Mouse (Mus musculus) kidney, postnatal 36 days (tissue): ENCODE measurements around the gene Peg3.
A peak's percentile ranks its signal among the peaks of the same experiment; 100 is the strongest.
"Not testable (repeated sequence)": the region's sequence is repeated elsewhere in the genome, so short reads cannot be mapped to it uniquely, and the experiment has no call there.

ENCODE experiments used
- DNase-seq, 2 experiments: peaks; one replicate each; pipeline ENCODE4 v3.0.0; 2021 to 2022; ENCODE audit warnings: mixed read lengths in 2 of 2

The Peg3 gene

GRCm38 (mm10) chr7:6730241-6730640 lies at the start of gene Peg3, which contains the start of gene Usp29:
TSS of gene Peg3 (minus strand) at chr7:6730431.
TSS of gene Usp29 (plus strand) at chr7:6730578.
- peak; percentile 69 to 73 for DNase-seq

DNA sequence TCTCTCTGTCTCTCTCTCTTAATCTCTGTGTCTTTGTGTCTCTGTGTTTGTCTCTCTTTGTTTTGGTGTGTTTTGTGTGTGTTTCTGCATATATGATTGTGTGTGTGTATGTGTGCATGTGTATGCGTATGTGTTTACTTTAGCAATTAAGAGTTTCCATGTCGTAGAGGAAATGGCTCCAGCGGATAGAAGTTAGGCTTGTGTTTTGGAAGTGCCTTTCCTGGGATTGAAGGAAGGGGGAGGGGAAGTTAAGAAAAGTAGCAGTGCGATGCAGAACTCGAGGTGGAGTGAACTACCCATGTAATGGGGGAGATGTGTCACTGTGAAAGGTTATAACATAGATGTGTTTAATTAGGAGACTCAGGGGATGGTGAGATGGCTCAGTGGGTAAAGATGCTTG lies 48.9 kb upstream of the Peg3 start:
- DNase-seq = no peak

GRCm38 (mm10) chr7:6777689-6778088 lies 47.5 kb upstream of the Peg3 start:
- DNase-seq = no peak

- peak; percentile 12 to 14 for DNase-seq
These were observed 46.9 kb upstream of the Peg3 start for GRCm38 (mm10) chr7:6777107-6777506.

DNA sequence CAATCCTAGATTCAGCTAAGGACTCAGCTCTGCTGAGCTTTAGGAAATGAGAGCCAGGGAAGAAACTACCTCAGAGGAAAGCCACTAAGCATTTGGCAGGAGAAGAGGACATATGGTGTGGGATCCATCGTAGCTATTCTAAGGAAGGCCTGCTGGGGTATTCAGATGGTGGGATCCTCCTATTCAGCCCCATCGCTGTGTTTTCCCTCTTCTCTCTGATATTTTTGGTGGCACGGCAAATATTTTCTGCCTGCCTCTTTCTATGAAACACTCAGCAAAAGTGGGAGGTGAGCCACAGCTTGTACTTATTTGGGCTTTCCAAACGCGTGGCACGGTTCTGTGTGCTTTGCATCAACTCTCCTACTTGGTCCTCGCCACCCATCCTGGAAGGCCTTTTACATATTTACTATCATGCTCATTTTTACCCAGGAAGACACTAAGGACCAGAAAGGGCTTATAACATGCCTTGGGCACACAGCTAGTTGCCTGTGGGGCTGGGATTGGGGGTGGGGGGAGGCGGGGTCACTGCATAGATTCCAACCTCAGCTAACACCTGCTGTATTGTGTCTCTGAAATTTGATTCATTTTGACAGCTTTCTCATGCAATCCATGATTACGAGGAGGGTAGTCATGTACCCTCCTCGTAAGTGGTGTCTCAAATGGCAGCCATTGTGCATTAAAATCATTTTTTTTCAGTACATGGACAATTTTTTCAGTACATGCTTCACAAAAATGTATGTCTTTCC lies 46.3 kb upstream of the Peg3 start:
- no peak for DNase-seq

DNA sequence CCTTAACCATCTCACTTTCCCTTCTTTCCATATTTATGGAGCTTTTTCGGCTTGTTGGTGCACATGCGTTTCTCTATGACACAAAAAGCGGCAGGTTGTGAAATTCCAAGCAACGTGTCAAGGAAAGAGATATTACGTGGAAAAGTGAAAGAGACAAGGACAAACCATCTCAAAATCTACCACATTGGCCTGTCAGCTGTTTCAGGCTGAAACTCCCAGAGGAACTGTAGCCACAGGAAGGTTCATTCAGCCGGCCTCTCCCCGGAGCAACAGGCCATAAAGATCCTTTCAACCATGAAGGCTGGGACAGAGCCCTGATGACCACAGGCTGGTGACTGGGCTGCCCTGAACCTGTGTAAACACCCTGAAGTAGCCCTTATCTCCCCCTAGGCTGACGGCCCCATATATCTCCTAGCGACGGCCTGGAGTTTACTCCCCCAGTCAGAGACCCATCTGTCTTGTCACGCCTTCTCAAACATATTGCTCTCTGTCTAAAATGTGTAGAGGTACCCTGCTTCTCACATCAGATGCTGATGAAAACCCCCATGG lies 43.7 kb upstream of the Peg3 start:
- DNase-seq = not testable (repeated sequence)

GRCm38 (mm10) chr7:6770286-6770685 lies 40.1 kb upstream of the Peg3 start:
- DNase-seq = peak; percentile 37 to 55

DNA sequence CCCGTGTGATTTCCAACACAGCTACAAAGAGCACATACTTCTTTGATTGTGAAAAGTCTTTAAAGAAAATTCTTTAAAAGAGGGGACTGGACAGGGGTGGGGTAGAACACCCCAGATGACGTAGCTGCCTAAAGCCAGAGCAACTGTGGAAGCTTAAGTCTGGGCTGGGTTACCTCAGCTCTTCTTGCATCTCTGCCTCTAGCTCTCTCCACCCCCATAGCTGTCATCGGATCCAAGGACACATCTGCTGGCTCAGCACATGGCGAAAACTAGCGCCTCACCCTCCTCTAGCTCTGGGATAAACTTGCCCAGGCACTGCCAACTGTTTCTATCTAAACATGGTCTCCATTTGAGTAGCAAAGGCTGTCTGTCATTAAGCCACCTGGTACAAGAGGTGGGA lies 35.0 kb upstream of the Peg3 start:
- DNase-seq = no peak

DNA sequence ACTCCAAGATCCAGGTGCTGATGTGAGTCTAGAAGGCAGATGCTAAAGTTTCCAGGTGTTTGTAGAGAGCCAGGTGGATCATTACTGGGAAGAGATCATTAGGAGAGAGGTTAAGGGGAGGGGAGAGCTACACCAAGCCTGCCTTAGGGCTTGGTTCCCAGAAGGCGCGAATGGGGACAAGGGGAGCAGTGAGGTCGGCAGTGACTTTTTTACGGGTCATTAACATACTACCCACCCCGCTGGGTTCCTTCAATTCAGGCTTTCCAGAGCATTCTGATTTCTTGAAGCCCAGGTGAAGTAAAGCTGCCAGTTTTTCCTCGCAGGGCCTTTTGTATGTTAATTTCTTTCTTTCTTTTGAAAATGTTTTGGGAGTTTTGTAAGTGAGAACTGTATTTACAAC lies 29.9 kb upstream of the Peg3 start:
- no peak for DNase-seq

- DNase-seq = no peak
These were observed 29.5 kb upstream of the Peg3 start for GRCm38 (mm10) chr7:6759698-6760097.

DNA sequence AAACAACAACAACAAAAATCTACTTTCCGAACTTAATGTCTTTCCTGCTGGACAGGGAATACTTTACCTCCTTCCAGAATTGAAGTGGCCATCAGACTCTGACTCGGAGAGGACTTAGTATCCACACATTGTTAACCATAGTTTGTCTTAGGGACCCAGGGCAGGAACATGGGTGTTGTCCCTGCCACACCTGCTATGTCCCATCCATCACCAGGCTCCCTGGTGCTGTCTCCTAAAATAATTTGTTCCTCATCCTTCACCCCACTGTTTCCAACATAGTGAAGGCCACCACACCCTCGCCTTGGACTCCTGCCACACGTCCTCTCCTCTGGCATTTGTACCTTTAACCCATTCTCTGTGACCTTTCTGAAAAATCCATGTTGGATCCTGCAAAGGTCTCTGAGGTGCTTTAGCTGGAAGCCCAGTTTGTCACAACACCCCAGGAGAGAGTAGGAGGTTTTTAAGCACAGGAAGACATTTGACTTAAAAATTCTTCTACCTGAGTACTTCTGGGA lies 26.6 kb upstream of the Peg3 start:
- no peak for DNase-seq

GRCm38 (mm10) chr7:6753440-6753839 lies 23.2 kb upstream of the Peg3 start:
- no peak for DNase-seq

- DNase-seq = peak; percentile 12 to 42
These were observed 19.0 kb upstream of the Peg3 start for GRCm38 (mm10) chr7:6749196-6749595.

- no peak for DNase-seq
These were observed 14.2 kb upstream of the Peg3 start for GRCm38 (mm10) chr7:6744281-6744904.

GRCm38 (mm10) chr7:6736060-6736459 lies 5.8 kb upstream of the Peg3 start:
- DNase-seq = no peak

DNA sequence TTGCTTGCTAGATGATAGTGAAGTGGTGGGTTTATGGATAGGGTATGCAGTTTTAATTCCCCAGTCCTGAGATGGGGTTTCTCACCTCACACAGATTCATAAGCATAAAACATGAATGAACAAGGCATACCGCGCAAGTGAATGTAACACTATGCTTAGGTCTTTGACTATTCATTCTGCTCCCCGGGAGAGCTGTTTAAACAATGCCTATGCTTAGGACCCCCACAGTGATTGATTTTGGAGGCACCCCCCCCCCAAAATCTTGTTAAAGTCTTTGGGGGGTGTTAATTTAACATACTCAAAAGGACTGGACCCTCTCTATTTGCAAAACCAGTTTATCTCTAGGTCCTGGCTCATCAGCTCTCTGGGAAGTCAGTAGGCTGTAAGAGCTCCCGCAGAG lies 1.7 kb upstream of the Peg3 start:
- DNase-seq = no peak

GRCm38 (mm10) chr7:6731373-6731772 lies 1.1 kb upstream of the Peg3 start:
- DNase-seq = no peak

GRCm38 (mm10) chr7:6730801-6731200 lies 570 bp upstream of the Peg3 start:
- no peak for DNase-seq

- peak; percentile 98 for DNase-seq
These were observed 992 bp downstream of the Peg3 start for GRCm38 (mm10) chr7:6729061-6729817.

DNA sequence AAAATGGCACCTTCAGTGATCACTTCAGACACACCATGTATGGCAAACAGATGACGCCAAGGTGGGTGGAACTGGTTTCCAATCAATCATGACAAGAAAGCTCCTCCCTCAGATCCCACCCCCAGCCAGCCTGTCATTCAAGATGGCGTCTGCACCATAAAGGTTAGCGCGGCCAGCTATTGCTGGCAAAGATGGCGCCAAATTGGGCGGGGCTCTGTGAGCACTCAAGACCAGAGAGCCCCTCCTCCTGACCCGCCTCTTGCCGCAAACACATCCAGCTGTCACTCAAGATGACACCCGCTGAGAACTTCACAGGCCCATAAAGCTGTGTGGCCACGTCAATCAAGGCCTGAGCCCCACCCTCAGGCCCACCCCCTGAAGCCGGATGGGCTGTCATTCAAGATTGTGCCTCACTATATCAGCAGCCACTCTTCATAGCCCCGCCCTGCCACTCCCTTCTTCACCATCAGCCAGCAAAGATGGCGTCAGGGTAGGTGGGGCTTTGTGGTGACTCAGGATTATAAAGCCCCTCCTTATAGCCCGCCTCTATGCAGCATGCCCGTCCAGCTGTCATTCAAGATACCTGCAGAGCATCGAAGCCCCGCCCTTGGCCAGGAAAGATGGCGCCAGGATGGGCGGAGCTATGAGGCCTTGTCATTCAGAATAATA lies 1.8 kb downstream of the Peg3 start:
- DNase-seq = peak; percentile 91 to 93

GRCm38 (mm10) chr7:6727351-6728121 lies 2.7 kb downstream of the Peg3 start:
- DNase-seq = peak; percentile 84 to 87

GRCm38 (mm10) chr7:6709396-6709795 lies 20.8 kb downstream of the Peg3 start:
- DNase-seq = no peak
